Mouse (Mus musculus) inflammation-experienced regulatory T-cells, adult 6 months (primary cell): Measurements from ENCODE around the gene 4930562C15Rik. TPM values are rescaled to one million over a fixed set of nuclear protein-coding genes. Genes with fewer than 3 reads are reported as not detected.

ENCODE experiments used
- ATAC-seq: one replicate; pipeline ENCODE4 v1.8.0; 2017
- polyA plus RNA-seq, 3 experiments: library from polyadenylated mRNA; unstranded; fragments of 100-300 nt; shearing (Covaris generic); gene quantifications; one replicate each; pipeline ENCODE4 v1.2.1; 2017

4930562C15Rik gene
- polyA plus RNA-seq, 3 experiments from 2014 or later, result 0.79 to 2.9 (median 1.3) TPM

- ATAC-seq, result no peak
These were observed 81.4 kb downstream of the 4930562C15Rik start for GRCm38 (mm10) chr16:4916608-4917007.

Other genes with a start within 250 kb of the 4930562C15Rik start
- under 1 TPM; 0.15 to 0.36 (median 0.16) TPM for gene Glis2, start 240.7 kb upstream of the 4930562C15Rik start, polyA plus RNA-seq
- 10 to 100 TPM; 17.3 to 41.9 (median 31.7) TPM for gene Pam16, start 210.4 kb upstream of the 4930562C15Rik start, polyA plus RNA-seq
- gene Vasn, start 195.5 kb upstream of the 4930562C15Rik start, polyA plus RNA-seq, result 1 to 10 TPM in 1 of 3 experiments, under 1 TPM in 2; 0.78 to 1.6 (median 0.84) TPM
- gene Dnaja3, start 195.4 kb upstream of the 4930562C15Rik start, polyA plus RNA-seq, result 10 to 100 TPM; 21.1 to 28.7 (median 25.3) TPM
- gene Coro7, start 155.6 kb upstream of the 4930562C15Rik start, polyA plus RNA-seq, result 100 to 1,000 TPM in 2 of 3 experiments, 10 to 100 TPM in 1; 94.9 to 137 (median 111) TPM
- 10 to 100 TPM; 10.0 to 36.5 (median 16.6) TPM for gene Nmral1, start 116.1 kb upstream of the 4930562C15Rik start, polyA plus RNA-seq
- gene Hmox2, start 109.1 kb upstream of the 4930562C15Rik start, polyA plus RNA-seq, result 100 to 1,000 TPM in 2 of 3 experiments, 10 to 100 TPM in 1; 97.9 to 114 (median 103) TPM
- gene Cdip1, start 45.1 kb upstream of the 4930562C15Rik start, polyA plus RNA-seq, result 10 to 100 TPM; 15.0 to 43.1 (median 36.6) TPM
- 10 to 100 TPM; 19.4 to 25.2 (median 20.9) TPM for gene Ubald1, start 44.9 kb downstream of the 4930562C15Rik start, polyA plus RNA-seq
- gene Mgrn1, start 50.8 kb downstream of the 4930562C15Rik start, polyA plus RNA-seq, result 10 to 100 TPM; 18.0 to 42.4 (median 35.7) TPM
- gene Nudt16l1, start 103.3 kb downstream of the 4930562C15Rik start, polyA plus RNA-seq, result 10 to 100 TPM; 81.2 to 97.1 (median 91.3) TPM
- 10 to 100 TPM; 24.4 to 60.3 (median 46.9) TPM for gene Anks3, start 128.8 kb downstream of the 4930562C15Rik start, polyA plus RNA-seq
- gene Sept12, start 162.4 kb downstream of the 4930562C15Rik start, polyA plus RNA-seq, result not detected
- not detected for gene Smim22, start 171.9 kb downstream of the 4930562C15Rik start, polyA plus RNA-seq
- gene Rogdi, start 178.1 kb downstream of the 4930562C15Rik start, polyA plus RNA-seq, result 10 to 100 TPM; 17.7 to 32.4 (median 20.6) TPM
- 10 to 100 TPM; 77.6 to 91.8 (median 78.0) TPM for gene Glyr1, start 214.4 kb downstream of the 4930562C15Rik start, polyA plus RNA-seq
- gene Ubn1, start 214.6 kb downstream of the 4930562C15Rik start, polyA plus RNA-seq, result 10 to 100 TPM; 29.5 to 42.1 (median 34.1) TPM